Mouse (Mus musculus) kidney, adult 2 months (tissue): Measurements from ENCODE around the gene Folr1. TPM values are rescaled to one million over a fixed set of nuclear protein-coding genes. Genes with fewer than 3 reads are reported as not detected.

Experiments used
- DNase-seq: peaks from one replicate; pipeline ENCODE4 v3.0.0; 2021
- H3K27ac ChIP-seq: fragments of 200-500 bp; 2 replicates; pipeline ENCODE4 v1.5.1; 2012; ENCODE audit warnings: low read depth, low read length, control low read depth, inconsistent platforms; ENCODE audit not compliant: insufficient read depth
- H3K27me3 ChIP-seq: fragments of 200-500 bp; replicated peaks from 2 replicates; pipeline ENCODE4 v1.6.1; 2012; ENCODE audit warnings: mild to moderate bottlenecking, moderate library complexity, low read length, inconsistent platforms; ENCODE audit not compliant: control insufficient read depth, insufficient read depth
- H3K36me3 ChIP-seq: fragments of 200-500 bp; 2 replicates; pipeline ENCODE4 v1.6.1; 2012; ENCODE audit warnings: mild to moderate bottlenecking, moderate library complexity, low read length, inconsistent platforms; ENCODE audit not compliant: control insufficient read depth, insufficient read depth
- H3K4me1 ChIP-seq: fragments of 200-500 bp; 2 replicates; pipeline ENCODE4 v1.6.1; 2011; ENCODE audit warnings: low read length; ENCODE audit not compliant: control insufficient read depth, insufficient read depth
- H3K4me3 ChIP-seq: fragments of 200-500 bp; 2 replicates; pipeline ENCODE4 v1.5.1; 2011; ENCODE audit warnings: mild to moderate bottlenecking, low read depth, low read length, control low read depth; ENCODE audit not compliant: insufficient read depth
- CTCF ChIP-seq: fragments of 200-500 bp; conservative IDR thresholded peaks from 2 replicates; pipeline ENCODE4 v1.5.1; 2011; ENCODE audit warnings: low read depth, mild to moderate bottlenecking, control low read depth, low read length, moderate library complexity, mixed read lengths; ENCODE audit not compliant: insufficient read depth, insufficient read length
- POLR2A ChIP-seq: fragments of 200-500 bp; IDR thresholded peaks from one replicate; pipeline ENCODE4 v1.6.1; 2011; ENCODE audit warnings: low read depth, low read length, control low read depth
- WGBS: fragments of 180-500 bp; shearing (Covaris S2); methylation state at CpG from one replicate; pipeline ENCODE4 v1.1.7; 2018; 5-methylcytosine and 5-hydroxymethylcytosine counted together
- polyA plus RNA-seq: library from polyadenylated mRNA; depleted of rRNA; stranded (reverse); fragments of >200 nt; gene quantifications from 2 replicates; pipeline ENCODE4 v1.2.3, GENCODE M21; 2012

The Folr1 gene
- polyA plus RNA-seq, 1 experiment = 1,044 TPM

DNA sequence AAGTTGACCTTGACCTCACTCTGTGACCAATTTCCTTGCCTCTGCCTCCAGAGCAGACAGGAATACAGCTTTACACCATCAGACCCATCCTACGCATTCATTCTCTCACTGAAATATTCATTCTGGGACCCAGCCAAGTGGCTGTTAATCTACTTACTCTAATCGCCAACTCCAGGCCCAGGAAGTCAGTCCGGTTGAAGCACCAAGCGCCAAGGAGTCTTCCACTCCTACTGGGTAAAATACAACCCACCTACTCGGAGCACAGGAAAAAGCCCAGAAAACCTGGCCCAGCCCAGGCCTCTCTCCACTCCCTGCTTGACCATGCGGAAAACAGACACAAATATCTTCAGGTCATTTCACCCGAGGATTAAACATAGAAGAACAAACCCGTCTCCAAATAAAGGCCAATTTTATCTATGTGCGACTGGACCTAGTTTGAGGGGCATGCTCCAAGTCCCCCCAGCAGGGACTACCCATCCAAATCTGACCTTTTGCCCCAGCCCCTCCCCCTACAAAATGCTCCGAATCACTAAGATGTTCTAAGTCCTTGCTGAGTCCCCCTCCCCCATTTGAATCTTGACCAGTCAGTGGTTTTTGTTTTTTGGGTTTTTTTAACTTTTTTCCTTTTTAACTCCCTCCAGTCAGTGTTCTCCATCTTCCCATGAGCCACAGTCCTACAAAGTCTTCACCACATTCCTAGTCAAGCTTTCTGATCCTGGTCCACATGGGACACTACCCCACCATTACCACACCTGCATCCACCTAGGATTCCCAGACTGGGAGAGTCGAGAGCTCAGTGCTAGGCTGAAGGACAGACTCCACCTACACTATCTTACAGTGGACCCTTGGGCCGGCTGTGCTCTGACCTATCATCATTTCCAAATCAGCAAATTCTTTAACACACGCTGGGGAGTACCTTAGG, 2.1 kb downstream of the Folr1 start:
- H3K27me3 ChIP-seq = no peaks in the 10 kb centered on the region
- H3K27ac ChIP-seq = peak overlapping the region; percentile 84
- peaks cover 15% of the 10 kb centered on the region; the same call in 1 of the 2 replicates for H3K4me1 ChIP-seq
- peak; percentile 85 for DNase-seq
- no peaks in the 10 kb centered on the region; the same call in 1 of the 2 replicates for H3K36me3 ChIP-seq
- WGBS = 38% methylated on average over 13 of the region's 13 CpGs
- TF ChIP-seq POLR2A (no peak), CTCF (no peak)
- peak overlapping the region; percentile 51 for H3K4me3 ChIP-seq

DNA sequence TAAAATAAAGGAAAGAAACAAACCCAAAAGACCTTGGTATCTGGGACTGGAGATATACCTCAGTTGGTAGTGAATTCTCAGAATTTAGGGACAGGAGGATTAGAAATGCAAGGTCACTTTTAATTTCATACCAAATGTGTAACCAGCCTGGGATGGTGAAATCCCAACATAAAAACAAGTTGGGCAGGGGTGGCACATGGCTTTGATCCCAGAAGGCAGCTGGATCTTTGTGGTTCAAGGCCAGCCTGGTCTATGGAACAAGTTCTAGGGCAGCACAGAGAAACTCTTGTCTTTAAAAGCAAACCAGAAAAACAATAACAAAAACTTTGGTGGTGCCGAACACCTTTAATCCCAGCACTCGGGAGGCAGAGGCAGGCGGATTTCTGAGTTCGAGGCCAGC, 3.1 kb downstream of the Folr1 start:
- no peak for TF ChIP-seq CTCF
- no peak for TF ChIP-seq POLR2A
- no peak overlapping the region for H3K4me3 ChIP-seq
- peaks cover 15% of the 10 kb centered on the region; the same call in 1 of the 2 replicates for H3K4me1 ChIP-seq
- no peaks in the 10 kb centered on the region for H3K27me3 ChIP-seq
- no peaks in the 10 kb centered on the region; the same call in 1 of the 2 replicates for H3K36me3 ChIP-seq
- no peak for DNase-seq
- H3K27ac ChIP-seq = 0 out of 2 replicates have a peak overlapping the region, but pooled peaks have one; percentile 19
- WGBS = 85% methylated on average over 4 of the region's 4 CpGs

DNA sequence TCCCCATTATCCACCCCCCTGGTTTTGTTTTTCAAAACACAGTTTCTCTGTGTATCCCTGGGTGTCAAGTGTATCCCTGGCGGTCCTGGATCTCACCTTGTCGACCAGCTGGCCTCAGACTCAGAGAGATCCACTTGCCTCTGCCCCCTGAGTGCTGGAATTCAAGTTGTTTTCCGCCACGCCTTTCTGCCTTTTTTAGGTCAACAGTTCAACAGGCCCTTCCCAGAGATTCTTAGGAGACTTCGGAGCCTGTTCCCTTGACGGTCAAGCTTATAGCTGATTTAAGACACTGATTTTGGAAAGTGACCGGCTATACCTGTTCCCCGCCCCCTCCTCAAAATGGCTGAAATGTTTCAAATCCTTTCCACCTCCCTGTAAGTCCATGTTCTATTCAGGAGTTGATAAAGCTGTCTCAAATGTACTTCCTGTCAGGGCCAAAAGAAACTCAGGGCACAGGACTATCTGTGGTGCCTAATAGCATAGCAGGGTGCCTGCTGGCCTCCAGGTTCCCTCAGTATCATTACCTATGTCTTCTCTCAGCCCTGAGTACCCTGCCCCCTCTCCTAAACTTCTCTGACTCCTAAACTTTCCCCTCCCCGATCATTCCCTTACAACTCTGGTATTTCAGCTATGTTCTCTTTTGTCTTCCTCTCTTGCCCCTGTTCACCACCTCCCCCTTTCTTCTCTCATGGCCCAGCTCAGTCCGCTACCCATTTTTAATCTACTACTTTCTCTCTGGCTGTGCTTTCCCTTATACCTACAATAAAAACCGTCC, 3.9 kb downstream of the Folr1 start:
- no peak overlapping the region for H3K4me3 ChIP-seq
- WGBS = 70% methylated on average over 11 of the region's 11 CpGs
- H3K27ac ChIP-seq = no peak overlapping the region; the same call in 1 of the 2 replicates
- peaks cover 14% of the 10 kb centered on the region; the same call in 1 of the 2 replicates for H3K4me1 ChIP-seq
- peak; percentile 61 for DNase-seq
- no peaks in the 10 kb centered on the region for H3K27me3 ChIP-seq
- TF ChIP-seq CTCF (no peak), POLR2A (no peak)
- peaks cover 2% of the 10 kb centered on the region; the same call in 1 of the 2 replicates for H3K36me3 ChIP-seq

GRCm38 (mm10) chr7:101863415-101863814, 7.2 kb downstream of the Folr1 start, which contains the start of gene Anapc15:
Gene Anapc15, plus strand, starts transcription at chr7:101863715.
- peaks cover 8% of the 10 kb centered on the region; the same call in 1 of the 2 replicates for H3K4me1 ChIP-seq
- H3K27ac ChIP-seq = no peak within 1 kb of the TSS
- 64% methylated on average over 3 of the region's 3 CpGs for WGBS
- TF ChIP-seq CTCF (no peak), POLR2A (no peak)
- DNase-seq = no peak
- H3K4me3 ChIP-seq = no peak within 1 kb of the TSS
- H3K27me3 ChIP-seq = no peaks in the 10 kb centered on the region
- peaks cover 2% of the 10 kb centered on the region; the same call in 1 of the 2 replicates for H3K36me3 ChIP-seq

- TF ChIP-seq POLR2A (no peak), CTCF (0 out of 2 replicates have a peak, but pooled peaks have one; percentile 7)
- H3K4me1 ChIP-seq = peaks cover 4% of the 10 kb centered on the region; the same call in 1 of the 2 replicates
- H3K27ac ChIP-seq = no peak overlapping the region
- no peak overlapping the region for H3K4me3 ChIP-seq
- no peak for DNase-seq
- peaks cover 3% of the 10 kb centered on the region; the same call in 1 of the 2 replicates for H3K36me3 ChIP-seq
- no peaks in the 10 kb centered on the region for H3K27me3 ChIP-seq
- 77% methylated on average over 3 of the region's 3 CpGs for WGBS
Observed at GRCm38 (mm10) chr7:101862291-101862690, 8.3 kb downstream of the Folr1 start.

DNA sequence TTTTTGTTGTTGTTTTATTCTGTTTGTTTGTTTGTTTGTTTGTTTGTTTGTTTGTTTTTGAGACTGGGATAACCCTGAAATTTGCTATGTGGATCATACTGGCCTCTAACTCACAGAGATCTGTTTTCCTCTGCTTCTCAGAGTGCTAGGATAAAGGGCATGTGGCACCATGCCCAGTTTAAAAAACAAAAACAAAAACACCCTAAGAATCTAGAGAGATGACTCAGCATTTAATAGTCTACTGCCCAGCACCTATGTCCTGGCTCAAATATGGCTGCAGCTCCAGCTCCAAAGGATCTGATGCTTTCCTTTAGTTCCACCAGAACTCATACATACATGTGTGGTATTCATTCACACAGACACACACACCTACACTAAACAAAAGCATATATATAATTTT, 9.6 kb downstream of the Folr1 start:
- Histone ChIP-seq H3K27ac (peak overlapping the region; percentile 52; the same call in 1 of the 2 replicates), H3K4me1 (peaks cover 4% of the 10 kb centered on the region; the same call in 1 of the 2 replicates), H3K27me3 (no peaks in the 10 kb centered on the region), H3K36me3 (peaks cover 3% of the 10 kb centered on the region; the same call in 1 of the 2 replicates), H3K4me3 (no peak overlapping the region)
- DNase-seq = peak; percentile 90
- TF ChIP-seq CTCF (no peak), POLR2A (no peak)
